Mouse (Mus musculus) erythroblast, embryonic 14.5 days (primary cell): ENCODE data around the gene Col24a1.

Experiments
- GATA1 ChIP-seq: IDR thresholded peaks from 2 replicates; pipeline ENCODE4 v1.6.1; 2012; ENCODE audit warnings: low read length, inconsistent platforms, mixed read lengths
- TAL1 ChIP-seq: IDR thresholded peaks from 3 replicates; pipeline ENCODE4 v1.6.1; 2012; ENCODE audit warnings: low read length, inconsistent platforms, mixed read lengths

- TF ChIP-seq TAL1 (no peak), GATA1 (no peak)
These were observed 256.5 kb downstream of the Col24a1 start for GRCm38 (mm10) chr3:145548441-145549415.
